Mouse (Mus musculus): Measurements from ENCODE around the gene Clec18a. TPM values are rescaled to one million over a fixed set of nuclear protein-coding genes. Genes with fewer than 3 reads are reported as not detected.
"Not testable (repeated sequence)": the region's sequence is repeated elsewhere in the genome, so short reads cannot be mapped to it uniquely, and the experiment has no call there.

Gene Clec18a
- polyA plus RNA-seq, 2 experiments: 0.06 TPM; not detected in 1

DNA sequence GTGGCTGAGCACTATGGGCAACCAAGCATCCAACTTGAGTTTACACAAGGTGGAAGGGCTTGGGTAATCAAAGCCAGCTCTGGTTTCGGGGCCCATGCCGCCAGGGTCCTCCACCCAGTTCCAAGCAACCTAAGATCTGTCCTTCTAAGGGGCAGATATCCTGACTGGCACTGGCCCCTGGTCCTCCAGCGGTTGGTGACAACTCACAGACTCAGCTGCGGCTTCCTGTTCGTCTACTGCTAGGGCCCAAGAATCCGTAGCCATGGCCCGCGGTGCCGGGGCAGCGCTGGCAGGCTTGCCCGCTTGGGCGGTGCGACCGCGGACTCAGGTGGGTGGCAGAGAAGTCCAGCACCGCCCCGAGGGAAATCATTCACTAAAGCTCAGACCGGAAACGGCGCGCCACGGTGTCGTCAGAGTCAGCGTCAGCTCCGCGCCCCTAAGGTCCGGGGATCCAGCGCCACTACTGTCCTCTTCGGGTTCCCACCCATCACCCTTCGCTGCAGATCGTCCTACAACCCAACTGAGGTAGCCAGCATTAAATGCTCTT lies 64.8 kb downstream of the Clec18a start:
- H3K9me3 ChIP-seq (ENCODE audit: control insufficient read depth, low read length): no peaks in the 10 kb centered on the region
- ATAC-seq (ENCODE audit: low FRiP score, low read depth) (peak; percentile 85), DNase-seq (ENCODE audit: low spot score) (peak; percentile 84)
- H3K4me2 ChIP-seq (replicated peaks; ENCODE audit: low read depth, low read length, severe bottlenecking): peak overlapping the region; percentile 63
- TF ChIP-seq POLR2A (IDR thresholded peaks at IDR 0.05; ENCODE audit: borderline replicate concordance, extremely low read depth, insufficient read depth, insufficient read length): no peak
- H3K36me3 ChIP-seq (ENCODE audit: control insufficient read depth, insufficient read depth, low read length): no peaks in the 10 kb centered on the region
- peak overlapping the region; percentile 73 for H3K9ac ChIP-seq (ENCODE audit: low read depth, low read length, severe bottlenecking)
- H3K4me1 ChIP-seq (ENCODE audit: control insufficient read depth, insufficient read depth, low read length): peaks cover 3% of the 10 kb centered on the region; the same call in 1 of the 2 replicates
- no peaks in the 10 kb centered on the region for H3K27me3 ChIP-seq (ENCODE audit: control insufficient read depth, insufficient read depth, low read length)
- WGBS: under 1% methylated on average over 31 of the region's 31 CpGs
- peak overlapping the region; percentile 65 for H3K4me3 ChIP-seq (replicated peaks; ENCODE audit: low read length)
- H3K27ac ChIP-seq (replicated peaks; ENCODE audit: low read depth, low read length): no peak overlapping the region

DNA sequence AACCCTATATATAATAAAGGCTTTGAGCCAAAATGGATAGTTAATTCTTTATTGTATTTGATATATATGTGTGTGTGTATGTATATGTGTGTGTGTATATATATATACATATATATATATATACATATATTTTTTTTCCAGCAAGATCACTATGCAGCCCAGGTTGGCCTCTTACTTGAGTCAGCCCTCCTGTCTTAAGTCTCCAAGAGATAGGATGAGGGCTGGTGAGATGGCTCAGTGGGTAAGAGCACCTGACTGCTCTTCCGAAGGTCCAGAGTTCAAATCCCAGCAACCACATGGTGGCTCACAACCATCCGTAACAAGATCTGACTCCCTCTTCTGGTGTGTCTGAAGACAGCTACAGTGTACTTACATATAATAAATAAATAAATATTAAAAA lies 65.6 kb downstream of the Clec18a start:
- H3K27me3 ChIP-seq (ENCODE audit: control insufficient read depth, insufficient read depth, low read length); H3K4me2 ChIP-seq (replicated peaks; ENCODE audit: low read depth, low read length, severe bottlenecking); H3K4me3 ChIP-seq (replicated peaks; ENCODE audit: low read length); H3K9me3 ChIP-seq (ENCODE audit: control insufficient read depth, low read length); ATAC-seq (ENCODE audit: low FRiP score, low read depth); DNase-seq (ENCODE audit: low spot score); H3K27ac ChIP-seq (replicated peaks; ENCODE audit: low read depth, low read length); H3K36me3 ChIP-seq (ENCODE audit: control insufficient read depth, insufficient read depth, low read length); H3K9ac ChIP-seq (ENCODE audit: low read depth, low read length, severe bottlenecking); H3K4me1 ChIP-seq (ENCODE audit: control insufficient read depth, insufficient read depth, low read length): not testable (repeated sequence)
- WGBS: 100% methylated on average over 1 of the region's 2 CpGs

DNA sequence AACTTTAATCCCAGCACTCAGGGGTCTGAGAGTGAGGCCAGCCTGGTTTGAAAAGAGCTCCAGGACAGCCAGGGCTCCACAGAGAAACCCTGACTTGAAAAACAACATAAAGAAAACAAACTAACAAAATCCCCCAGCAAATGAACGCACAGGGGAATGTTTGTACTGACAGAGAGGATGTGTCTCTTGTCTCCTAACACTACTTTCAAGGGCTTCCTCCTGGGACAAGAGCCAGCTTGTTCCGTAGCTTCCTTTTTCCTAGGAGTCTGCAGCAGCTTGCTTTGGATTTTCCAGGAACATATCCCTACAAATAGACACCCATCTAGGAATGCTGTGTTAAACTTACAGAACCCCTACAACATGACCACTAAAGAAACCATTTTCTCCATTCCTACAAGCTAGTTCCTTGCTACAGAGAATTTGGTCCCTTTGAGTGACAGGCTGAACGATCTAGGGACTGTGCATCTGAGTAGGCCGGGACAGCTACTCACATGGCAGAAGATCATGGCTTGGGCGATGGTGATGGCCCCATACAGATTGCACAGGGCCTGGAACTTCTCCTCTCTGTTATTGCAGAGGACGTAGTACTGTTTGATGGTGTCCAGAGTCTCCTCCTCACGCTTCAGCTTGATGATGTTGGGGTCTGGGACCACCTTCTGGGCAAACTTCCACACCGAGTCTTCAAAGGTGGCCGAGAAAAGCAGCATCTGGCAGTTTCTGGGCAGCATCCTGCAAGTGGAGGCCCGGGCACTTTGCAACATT lies 81.8 kb downstream of the Clec18a start:
- not testable (repeated sequence) for ATAC-seq (ENCODE audit: low FRiP score, low read depth)

More for the DNA sequence above, 81.8 kb downstream of the Clec18a start:
- WGBS: 85% methylated on average over 6 of the region's 10 CpGs
- DNase-seq (ENCODE audit: low spot score); H3K9me3 ChIP-seq (ENCODE audit: control insufficient read depth, low read length); H3K4me1 ChIP-seq (ENCODE audit: control insufficient read depth, insufficient read depth, low read length); H3K4me3 ChIP-seq (replicated peaks; ENCODE audit: low read length); H3K9ac ChIP-seq (ENCODE audit: low read depth, low read length, severe bottlenecking); H3K27ac ChIP-seq (replicated peaks; ENCODE audit: low read depth, low read length); H3K4me2 ChIP-seq (replicated peaks; ENCODE audit: low read depth, low read length, severe bottlenecking); H3K27me3 ChIP-seq (ENCODE audit: control insufficient read depth, insufficient read depth, low read length): not testable (repeated sequence)
- H3K36me3 ChIP-seq (ENCODE audit: control insufficient read depth, insufficient read depth, low read length): peaks cover 31% of the 10 kb centered on the region

Small RNAs within 50 kb of the gene (microRNA-seq; reads per million reads assigned to microRNA genes)
- gene Gm24103: not detected
- gene Mir3473d: not detected

Other genes starting within 250 kb of the Clec18a start
- 41.2 and 44.5 TPM in 2 replicates for gene Cog4, start 245.8 kb downstream of the Clec18a start, polyA plus RNA-seq (2012; rRNA removed)
- 65.5 and 75.4 TPM in 2 replicates for gene Cog4, start 245.8 kb downstream of the Clec18a start, polyA plus RNA-seq (2014; fragmentation: Nextera tagmentation; extraction: Ambion mirVana)
- 92.7 and 96.2 TPM in 2 replicates for gene Sf3b3, start 245.6 kb downstream of the Clec18a start, polyA plus RNA-seq (2012; rRNA removed)
- gene Sf3b3, start 245.6 kb downstream of the Clec18a start, polyA plus RNA-seq (2014; fragmentation: Nextera tagmentation; extraction: Ambion mirVana): 132 and 150 TPM in 2 replicates
- gene Fuk, start 189.9 kb downstream of the Clec18a start, polyA plus RNA-seq (2012; rRNA removed): 16.2 and 22.4 TPM in 2 replicates
- gene Fuk, start 189.9 kb downstream of the Clec18a start, polyA plus RNA-seq (2014; fragmentation: Nextera tagmentation; extraction: Ambion mirVana): 10.4 and 10.6 TPM in 2 replicates
- 29.9 and 39.7 TPM in 2 replicates for gene St3gal2, start 172.5 kb downstream of the Clec18a start, polyA plus RNA-seq (2012; rRNA removed)
- 19.2 and 21.5 TPM in 2 replicates for gene St3gal2, start 172.5 kb downstream of the Clec18a start, polyA plus RNA-seq (2014; fragmentation: Nextera tagmentation; extraction: Ambion mirVana)
- gene Ddx19a, start 94.6 kb downstream of the Clec18a start, polyA plus RNA-seq (2012; rRNA removed): 55.6 and 57.8 TPM in 2 replicates
- 18.0 and 19.5 TPM in 2 replicates for gene Ddx19a, start 94.6 kb downstream of the Clec18a start, polyA plus RNA-seq (2014; fragmentation: Nextera tagmentation; extraction: Ambion mirVana)
- 5.8 and 5.9 TPM in 2 replicates for gene Ddx19b, start 60.7 kb downstream of the Clec18a start, polyA plus RNA-seq (2012; rRNA removed)
- gene Ddx19b, start 60.7 kb downstream of the Clec18a start, polyA plus RNA-seq (2014; fragmentation: Nextera tagmentation; extraction: Ambion mirVana): 4.0 and 5.5 TPM in 2 replicates
- 41.7 and 46.9 TPM in 2 replicates for gene Aars, start 59.3 kb downstream of the Clec18a start, polyA plus RNA-seq (2012; rRNA removed)
- 50.5 and 52.1 TPM in 2 replicates for gene Aars, start 59.3 kb downstream of the Clec18a start, polyA plus RNA-seq (2014; fragmentation: Nextera tagmentation; extraction: Ambion mirVana)
- 6.2 and 8.8 TPM in 2 replicates for gene Exosc6, start 36.1 kb downstream of the Clec18a start, polyA plus RNA-seq (2012; rRNA removed)
- gene Exosc6, start 36.1 kb downstream of the Clec18a start, polyA plus RNA-seq (2014; fragmentation: Nextera tagmentation; extraction: Ambion mirVana): 18.3 and 22.6 TPM in 2 replicates
- gene Pdpr, start 2.2 kb upstream of the Clec18a start, polyA plus RNA-seq (2012; rRNA removed): 10.3 and 11.0 TPM in 2 replicates
- gene Pdpr, start 2.2 kb upstream of the Clec18a start, polyA plus RNA-seq (2014; fragmentation: Nextera tagmentation; extraction: Ambion mirVana): 7.8 TPM in 2 replicates
- gene Glg1, start 166.8 kb upstream of the Clec18a start, polyA plus RNA-seq (2012; rRNA removed): 59.9 and 66.8 TPM in 2 replicates
- 106 and 115 TPM in 2 replicates for gene Glg1, start 166.8 kb upstream of the Clec18a start, polyA plus RNA-seq (2014; fragmentation: Nextera tagmentation; extraction: Ambion mirVana)
- gene Rfwd3, start 207.8 kb upstream of the Clec18a start, polyA plus RNA-seq (2012; rRNA removed): 27.6 and 28.3 TPM in 2 replicates
- gene Rfwd3, start 207.8 kb upstream of the Clec18a start, polyA plus RNA-seq (2014; fragmentation: Nextera tagmentation; extraction: Ambion mirVana): 39.7 and 44.3 TPM in 2 replicates
- 0.46 and 0.59 TPM in 2 replicates for gene Mlkl, start 245.8 kb upstream of the Clec18a start, polyA plus RNA-seq (2012; rRNA removed)
- 1.0 and 1.4 TPM in 2 replicates for gene Mlkl, start 245.8 kb upstream of the Clec18a start, polyA plus RNA-seq (2014; fragmentation: Nextera tagmentation; extraction: Ambion mirVana)

Data from limb, embryonic 14.5 days (tissue).